Mouse (Mus musculus) layer of hippocampus, postnatal 25 days (tissue): ENCODE data around the gene Vezf1. TPM values are rescaled to one million over a fixed set of nuclear protein-coding genes. Genes with fewer than 3 reads are reported as not detected.

Experiments used
- DNase-seq, 2 experiments: peaks; one replicate each; pipeline ENCODE4 v3.0.0; 2022; ENCODE audit warnings: mixed read lengths in 2 of 2, low spot score in 1 of 2; ENCODE audit errors: extremely low spot score in 1 of 2
- total RNA-seq, 2 experiments: library from RNA; stranded (reverse); gene quantifications; 2 replicates each; pipeline ENCODE4 v1.2.3; 2021

The Vezf1 gene
- total RNA-seq, 2 experiments from 2014 or later, result 22.1 TPM

DNA sequence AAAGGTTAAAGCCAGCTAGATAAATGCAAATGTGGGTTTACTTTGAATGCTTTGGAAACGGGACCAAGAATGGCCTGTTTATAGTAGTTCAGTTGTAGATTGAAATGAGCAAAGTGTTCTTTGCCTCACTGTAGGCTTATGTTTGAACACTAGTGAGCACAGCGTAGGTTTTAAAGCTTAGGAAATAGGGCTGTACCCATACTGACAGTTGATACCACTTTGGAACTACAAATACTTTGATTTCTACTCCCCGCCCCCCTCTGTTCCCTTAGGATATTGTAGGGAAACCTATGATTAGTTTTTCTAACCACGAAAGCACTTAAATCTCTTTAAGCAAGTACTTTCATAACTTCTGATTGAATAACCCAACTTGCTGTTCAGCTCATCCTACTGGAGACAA is 15.4 kb upstream of the Vezf1 start:
- DNase-seq, result no peak

DNA sequence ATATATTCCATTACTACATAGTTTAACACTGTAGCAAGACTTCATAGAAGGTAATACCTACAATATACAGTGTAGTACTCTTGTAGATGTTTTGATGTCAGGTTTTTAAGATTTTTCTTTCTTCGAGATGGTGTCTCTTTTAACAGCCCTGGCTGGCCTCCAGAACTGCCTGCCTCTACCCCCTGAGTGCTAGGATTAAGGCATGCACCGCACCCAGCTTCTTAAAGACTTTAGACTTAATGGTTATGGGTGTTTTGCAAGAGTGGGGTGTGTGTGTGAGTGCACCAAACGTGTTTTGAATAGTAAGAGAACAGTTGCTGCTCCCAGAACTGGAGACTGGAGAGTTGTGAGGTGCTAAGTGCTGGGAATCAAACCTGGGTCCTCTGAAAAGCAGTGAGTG is 14.3 kb upstream of the Vezf1 start:
- DNase-seq, result no peak

DNA sequence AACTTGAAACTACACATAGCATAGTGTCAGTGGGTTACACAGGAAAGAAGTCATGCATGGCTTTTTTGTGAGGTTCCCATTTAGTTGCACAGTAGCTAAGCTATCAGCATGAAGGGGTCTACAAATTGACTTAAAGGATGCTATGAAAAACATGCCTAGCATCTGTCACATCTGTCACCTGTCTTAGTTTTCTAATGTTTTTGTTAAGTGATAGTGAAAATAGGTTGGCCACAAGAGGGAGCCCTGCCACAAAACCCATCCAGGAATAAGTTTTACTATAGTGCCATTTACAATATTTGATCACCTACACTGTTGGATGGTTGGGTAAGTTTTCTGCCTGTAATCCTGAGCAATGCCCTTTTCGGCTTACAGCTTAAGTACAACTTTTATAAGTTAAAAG is 13.5 kb upstream of the Vezf1 start:
- peak; percentile 15 to 60 for DNase-seq

DNA sequence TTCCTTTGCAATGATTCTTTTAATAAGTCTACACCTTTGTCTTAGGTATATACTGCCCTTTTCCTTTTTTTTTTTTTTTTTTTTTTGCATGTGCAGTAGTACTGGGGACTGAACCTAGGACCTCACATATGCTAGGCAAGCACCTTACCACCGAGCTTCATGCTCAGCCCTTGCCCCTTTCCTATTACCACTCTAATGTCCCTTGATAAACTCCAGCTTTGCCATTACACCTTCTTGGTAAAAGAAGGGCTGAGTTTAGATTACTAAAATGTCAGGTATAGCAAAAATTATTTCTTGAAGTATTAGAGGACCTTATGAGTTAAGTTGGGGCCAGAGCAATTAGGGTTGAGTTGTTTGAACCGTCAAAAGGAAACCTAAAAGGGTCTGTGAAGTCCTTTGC is 12.3 kb upstream of the Vezf1 start:
- no peak for DNase-seq

DNA sequence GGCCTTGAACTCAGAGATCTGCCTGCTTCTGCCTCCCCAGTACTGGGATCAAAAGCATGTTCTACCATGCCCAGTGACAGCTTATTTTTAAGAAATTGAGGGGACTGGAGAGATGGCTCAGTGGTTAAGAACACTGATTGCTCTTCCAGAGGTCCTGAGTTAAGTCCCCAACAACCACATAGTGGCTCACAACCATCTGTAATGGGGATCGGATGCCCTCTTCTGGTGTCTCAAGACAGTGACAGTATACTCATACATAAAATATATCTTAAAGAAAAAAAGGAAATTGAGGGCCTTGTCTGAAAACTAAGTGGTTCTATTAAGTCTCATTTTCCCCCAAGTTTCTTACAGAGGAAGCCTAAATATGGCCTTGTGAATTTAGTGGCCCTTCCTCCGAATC is 10.3 kb upstream of the Vezf1 start:
- DNase-seq, result no peak

DNA sequence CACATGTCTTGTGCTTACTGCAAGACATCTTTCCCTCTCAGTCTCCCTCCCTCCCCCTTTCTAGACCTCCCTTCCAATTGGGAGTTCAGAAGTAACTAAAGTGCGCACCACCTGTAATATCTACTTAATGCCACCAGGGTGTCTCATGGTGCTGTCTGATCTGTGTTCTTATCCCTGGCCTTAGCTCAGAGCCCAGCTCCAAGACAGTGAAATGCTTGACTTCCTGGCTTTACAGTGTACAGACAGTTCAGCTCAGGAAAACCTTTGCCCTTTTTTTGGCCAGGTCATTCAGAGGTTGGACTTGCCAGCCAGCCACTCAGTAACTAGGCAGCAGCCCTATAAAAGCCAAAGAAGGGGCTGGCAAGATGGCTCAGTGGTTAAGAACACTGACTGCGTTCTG is 8.9 kb upstream of the Vezf1 start:
- no peak for DNase-seq

DNA sequence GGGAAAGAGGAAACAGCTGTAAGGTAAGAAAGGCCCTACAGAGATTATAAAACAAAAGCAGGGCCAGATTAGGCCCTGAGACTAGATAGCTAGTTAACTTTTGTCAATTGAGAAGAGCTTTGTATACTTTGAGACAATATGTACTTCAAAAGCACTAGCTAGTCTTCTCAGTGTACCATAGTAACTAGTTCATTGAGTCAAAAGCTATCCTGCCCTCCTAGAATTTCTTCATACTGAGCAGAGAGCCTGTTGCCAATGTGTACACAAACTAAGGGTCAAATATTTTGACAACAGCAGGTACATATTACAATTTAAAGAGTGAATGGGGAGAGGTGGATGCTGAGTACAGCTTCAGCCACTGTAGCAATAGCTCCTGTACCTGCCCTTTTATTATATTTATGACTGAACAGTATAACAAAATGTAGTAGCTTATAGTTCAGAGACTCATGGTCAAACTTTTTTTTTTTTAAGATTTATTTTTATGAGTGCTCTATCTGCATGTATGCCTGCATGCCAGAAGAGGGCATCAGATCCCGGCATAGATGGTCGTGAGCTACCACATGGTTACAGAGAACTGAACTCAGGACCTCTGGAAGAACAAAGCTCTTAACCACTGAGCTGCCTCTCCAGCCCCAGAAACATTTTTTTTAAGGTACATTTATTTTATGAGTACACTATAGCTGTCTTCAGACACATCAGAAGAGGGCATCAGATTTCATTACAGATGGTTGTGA is 6.0 kb upstream of the Vezf1 start:
- no peak for DNase-seq

DNA sequence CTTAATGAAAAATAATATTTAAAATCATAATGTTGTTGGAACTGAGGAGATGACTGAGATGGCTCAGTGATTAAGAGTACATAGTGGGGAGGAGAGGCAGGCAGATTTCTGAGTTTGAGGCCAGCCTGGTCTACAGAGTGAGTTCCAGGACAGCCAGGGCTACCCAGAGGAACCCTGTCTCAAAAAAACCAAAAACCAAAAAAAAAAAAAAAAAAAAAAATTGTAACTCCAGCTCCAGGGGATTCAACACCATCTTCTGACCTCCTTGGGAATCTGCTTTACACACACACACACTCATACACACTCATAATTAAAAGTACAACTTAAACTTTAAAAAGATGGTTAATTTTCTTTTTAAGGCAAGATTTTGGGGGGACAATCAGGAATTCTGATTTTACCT is 2.3 kb upstream of the Vezf1 start:
- DNase-seq, result no peak

DNA sequence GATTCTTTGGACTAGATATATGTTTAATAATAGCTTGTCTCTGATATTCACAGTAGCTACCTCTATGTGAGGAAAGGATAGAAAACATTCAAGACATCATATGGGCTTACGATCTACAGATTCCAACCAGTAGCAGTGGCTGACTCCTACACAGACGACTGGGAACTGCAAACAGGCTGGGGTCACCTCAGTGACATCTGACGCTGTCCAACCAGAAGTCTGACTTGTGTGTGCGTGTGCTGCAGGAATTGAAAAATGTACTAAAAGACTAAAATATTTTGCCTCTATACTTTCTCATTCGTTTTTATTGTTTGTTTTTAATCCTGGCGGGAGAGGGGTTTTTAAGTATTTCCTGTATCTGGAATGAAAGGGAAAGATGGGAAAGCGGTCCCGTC is 891 bp upstream of the Vezf1 start:
- DNase-seq, result no peak

DNA sequence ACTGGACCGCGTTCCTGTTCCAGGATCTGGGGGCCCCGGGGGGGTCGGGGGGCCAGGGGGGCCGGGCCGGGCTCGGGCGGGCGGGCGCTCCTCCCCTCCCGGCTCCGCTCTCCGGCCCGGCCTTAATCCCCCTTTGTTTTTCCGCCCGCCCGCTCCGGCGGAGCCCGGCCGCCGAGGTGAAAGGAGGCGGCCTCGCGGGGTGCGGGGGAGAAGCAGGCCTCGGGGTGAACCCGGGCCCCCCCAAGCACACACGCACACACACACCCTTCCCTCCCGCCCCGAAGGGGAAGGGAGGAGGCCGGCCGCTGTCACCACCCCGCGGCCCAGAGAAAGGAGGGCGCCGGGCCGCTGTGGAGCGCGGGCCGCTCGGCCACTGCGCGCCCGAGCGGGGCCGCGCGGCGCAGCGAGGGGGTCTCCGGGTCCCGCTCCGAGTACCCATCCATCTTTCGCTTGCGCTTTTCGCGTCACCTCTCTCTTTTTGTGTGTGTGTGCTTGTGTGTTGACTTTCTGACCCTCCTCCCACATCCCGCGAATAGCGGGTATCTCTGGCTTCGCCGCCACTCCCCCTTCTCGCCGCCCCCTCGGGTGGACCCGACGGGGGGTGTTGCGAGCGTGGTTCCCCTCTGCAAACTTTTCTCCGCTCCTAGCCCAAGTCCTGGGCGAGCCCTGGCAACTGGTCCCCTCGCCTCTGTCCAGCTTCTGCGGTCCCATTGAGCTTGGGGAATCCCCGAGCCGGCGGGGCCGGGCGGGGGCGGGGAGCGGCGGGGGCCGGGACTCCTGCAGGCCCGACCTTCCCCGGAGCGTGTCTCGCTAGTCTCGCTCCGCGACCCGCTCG is 549 bp downstream of the Vezf1 start:
- peak; percentile 35 for DNase-seq

DNA sequence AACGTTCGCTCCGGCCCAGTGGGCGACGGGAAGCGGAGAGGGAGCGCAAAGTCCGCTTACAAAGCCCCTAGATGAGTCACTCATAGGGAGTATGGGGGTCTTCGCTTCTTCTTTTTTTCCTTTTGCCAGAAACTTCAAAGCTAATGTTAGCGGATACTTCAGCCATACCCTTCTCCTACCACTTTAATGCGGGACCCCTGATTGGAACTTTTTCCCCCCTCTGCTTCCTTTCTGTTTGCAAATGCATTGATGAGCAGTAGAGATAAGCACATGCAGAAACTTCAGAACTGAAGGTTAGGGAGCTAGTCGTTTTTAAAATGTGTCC is 1.1 kb downstream of the Vezf1 start:
- DNase-seq, result no peak

DNA sequence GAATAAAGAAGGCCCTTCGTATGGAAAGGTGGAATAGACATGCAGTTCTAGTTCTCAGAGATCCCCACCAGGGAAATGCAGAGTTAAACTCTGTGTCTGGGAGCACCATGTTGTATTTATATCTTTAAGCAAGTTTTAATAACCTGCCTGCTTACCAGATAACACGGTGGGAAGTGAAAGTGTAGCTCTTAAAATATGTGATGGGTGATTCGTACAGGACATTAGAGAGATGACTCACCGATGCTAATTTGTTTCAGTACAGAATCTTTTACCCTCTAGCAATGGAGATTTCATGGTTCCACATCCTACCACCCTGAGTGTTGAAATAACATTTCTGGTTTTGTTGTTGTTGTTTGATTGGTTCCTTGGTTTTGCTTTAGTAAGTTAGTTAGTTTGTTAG is 2.3 kb downstream of the Vezf1 start:
- DNase-seq, result no peak

DNA sequence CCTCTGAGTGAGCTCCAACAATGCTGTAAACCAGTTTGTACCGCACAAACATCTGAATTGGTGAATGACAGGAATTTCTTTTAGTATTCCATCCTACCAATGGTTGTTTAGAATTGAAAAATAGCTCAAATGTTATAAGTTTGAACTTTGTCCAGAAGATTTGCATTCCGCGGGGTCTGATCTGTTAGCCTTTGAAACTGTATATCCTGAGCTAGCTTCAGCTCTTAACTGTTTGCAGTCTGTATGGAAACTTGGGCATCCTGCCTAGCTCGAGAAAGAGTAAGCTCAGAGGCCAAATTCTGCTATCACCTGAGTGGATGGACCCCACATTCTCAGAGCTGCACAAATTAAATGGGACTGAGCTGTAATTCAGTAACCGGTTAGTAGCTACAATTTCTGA is 3.0 kb downstream of the Vezf1 start:
- no peak for DNase-seq

DNA sequence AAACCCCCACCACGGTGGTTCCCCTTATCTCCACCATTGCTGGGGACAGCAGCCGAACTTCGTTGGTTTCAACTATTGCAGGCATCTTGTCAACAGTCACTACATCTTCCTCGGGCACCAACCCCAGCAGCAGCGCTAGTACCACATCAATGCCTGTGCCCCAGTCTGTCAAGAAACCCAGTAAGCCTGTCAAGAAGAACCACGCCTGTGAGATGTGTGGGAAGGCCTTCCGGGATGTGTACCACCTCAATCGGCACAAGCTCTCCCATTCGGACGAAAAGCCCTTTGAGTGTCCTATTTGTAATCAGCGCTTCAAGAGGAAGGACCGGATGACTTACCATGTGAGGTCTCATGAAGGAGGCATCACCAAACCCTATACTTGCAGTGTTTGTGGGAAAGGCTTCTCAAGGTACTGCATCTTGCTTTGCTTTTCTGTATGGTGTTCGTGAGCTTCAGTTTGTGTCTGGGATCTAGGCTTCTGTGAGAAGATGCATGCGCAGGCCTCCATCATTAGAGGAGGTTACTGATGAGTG is 5.3 kb downstream of the Vezf1 start:
- DNase-seq, result no peak

DNA sequence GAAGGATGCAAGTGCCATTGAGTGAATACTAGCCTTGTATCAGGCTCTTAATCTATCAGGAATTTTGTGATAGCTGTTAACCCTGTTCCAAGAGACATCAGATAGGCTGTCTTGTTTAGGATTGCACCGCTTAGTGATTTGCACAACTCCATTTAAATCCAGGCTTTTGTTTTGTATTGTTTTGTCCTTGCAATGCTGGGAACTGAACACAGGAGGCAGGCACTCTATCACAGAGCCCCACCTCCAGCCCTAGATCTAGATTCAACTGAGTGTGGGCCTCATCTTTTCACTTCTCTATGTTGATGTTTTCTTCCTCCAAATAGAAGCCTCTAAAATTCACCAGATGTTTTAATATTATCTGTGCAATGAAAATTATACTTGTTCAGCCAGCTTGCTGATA is 7.6 kb downstream of the Vezf1 start:
- no peak for DNase-seq

DNA sequence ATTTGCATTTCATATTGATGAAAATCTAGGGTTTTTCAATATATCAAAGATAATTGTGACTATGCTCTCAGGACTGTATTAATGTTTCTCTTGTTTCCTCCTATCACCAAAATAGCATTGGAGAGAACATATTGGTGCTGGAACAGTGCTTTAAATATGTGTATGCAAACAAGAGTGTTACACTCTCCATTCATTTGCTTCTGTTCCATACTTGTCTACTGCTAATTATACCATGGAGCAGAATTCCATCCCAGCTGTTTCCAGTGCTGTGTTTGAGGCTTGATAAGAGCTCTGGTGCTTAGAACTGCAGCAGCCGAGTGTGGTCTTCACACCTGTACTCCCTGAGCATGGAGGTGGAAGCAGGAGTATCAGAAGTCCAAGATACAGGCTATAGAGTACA is 8.3 kb downstream of the Vezf1 start:
- no peak for DNase-seq

DNA sequence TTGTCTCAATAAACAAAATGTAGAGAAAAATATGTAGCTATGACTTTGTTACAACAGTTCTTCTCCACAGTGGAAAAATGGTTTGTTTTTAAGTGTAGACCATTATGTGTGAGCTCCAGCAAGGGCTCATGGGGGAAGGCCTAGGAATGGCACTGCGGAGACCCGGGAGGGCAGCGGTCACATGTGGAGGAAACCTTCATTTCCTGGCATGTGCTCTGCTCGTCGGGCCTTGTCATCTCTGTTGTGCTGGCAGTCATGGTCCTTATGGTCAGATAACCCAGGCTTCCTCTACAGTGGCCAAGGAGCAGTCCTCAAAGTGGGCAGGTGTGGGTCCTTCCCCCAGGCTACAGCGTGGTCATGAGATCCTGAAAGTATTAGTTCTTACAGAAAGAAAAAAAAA is 15.6 kb downstream of the Vezf1 start:
- no peak for DNase-seq

DNA sequence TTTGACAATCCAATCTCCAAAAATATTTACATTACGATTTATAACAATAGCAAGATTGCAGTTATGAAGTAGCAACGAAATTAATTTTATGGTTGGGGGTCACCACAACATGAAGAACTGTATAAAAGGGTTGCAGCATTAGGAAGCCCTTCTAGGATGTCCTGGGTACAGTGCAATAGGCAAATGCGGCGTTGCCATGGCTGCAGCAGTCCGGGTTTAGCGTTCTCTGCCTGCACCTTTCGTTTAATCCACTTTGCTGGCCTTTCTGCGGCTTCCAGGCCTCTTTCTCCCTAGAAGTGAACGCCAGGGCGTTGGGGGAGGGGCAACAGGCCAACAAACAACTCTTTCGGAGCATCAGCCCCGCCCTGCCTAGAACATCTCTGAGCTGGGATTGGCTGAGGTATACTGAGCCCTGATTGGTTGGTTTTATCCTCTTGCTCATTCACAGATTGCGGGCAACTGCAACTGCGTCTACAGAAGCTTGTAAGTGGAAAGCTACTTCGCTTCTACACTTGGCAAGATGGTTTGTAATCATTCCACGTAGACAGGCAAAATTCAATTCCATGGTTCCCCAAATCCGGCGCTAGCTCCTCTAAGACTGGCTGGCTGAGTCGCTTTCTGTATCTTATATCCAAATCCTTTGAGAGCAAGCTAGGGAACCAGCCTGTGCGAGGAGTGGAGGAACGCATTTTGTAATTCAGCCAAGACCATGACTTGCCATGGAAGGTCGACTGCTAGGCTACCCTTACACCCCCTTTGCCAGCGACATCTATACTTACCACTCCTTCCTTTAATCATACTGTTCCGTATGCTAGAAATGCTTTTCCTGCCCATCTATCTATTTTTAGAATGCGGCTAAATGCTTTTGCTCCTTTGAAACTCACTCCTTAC is 18.9 kb downstream of the Vezf1 start:
- DNase-seq, result peak; percentile 64 to 84

DNA sequence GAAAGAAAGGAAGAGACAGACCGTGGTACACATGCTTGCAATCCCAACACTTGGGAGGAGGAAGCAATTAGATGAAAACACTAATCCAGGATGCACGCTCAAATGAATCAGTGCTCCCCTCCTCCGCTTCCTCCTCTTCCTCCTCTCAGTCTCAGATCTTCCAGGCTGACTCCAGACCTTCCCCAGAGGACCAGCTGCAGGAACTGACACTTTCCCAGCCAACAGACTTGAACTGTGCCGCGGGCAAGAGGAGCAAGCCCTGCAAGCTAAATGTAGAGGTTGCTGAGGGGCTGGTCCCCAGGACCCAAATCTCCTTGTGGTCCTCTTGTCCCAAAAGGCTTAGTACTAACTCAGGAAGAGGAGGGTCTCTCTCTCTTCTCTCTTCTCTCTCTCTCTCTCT is 21.1 kb downstream of the Vezf1 start:
- no peak for DNase-seq

DNA sequence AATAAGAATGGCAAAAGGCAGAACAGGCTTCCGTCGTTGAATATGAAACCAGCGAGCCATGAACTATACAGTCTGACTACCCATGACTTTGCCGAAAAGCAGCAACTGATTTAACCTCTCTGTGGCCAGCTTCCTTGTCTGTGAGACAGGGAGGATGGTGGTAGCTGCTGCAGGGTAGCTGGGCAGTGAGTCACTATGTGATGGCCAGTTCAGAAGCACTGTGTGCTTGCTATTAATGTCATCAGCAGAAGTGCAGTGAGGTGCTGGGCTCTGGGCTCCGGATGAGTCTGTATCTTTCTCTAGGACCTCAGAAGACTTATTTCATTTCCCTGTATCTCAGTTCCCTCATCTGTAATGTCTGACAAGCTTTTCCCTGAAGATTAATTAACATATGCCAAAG is 22.2 kb downstream of the Vezf1 start:
- no peak for DNase-seq

DNA sequence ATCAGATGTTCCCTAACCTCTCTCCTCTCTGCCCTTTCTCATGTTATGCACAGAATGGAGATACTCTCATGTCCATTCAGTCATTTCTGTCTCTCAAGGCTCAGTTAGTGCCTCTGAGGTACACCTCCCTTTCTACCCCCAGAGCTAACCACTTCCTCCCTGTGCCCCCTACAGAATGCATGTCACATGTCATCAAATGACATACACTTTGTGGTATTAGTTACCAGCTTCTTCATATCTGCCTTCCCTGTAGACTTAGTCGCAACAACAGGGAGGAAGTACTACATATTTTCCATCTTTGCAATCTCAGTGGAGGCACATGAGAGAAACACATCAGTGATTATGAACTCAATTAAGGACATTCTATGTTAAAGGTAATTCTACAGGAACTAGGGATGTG is 23.9 kb downstream of the Vezf1 start:
- DNase-seq, result no peak
